ENCODE assay signal across 9 mouse cellular contexts in the genomic region with DNA sequence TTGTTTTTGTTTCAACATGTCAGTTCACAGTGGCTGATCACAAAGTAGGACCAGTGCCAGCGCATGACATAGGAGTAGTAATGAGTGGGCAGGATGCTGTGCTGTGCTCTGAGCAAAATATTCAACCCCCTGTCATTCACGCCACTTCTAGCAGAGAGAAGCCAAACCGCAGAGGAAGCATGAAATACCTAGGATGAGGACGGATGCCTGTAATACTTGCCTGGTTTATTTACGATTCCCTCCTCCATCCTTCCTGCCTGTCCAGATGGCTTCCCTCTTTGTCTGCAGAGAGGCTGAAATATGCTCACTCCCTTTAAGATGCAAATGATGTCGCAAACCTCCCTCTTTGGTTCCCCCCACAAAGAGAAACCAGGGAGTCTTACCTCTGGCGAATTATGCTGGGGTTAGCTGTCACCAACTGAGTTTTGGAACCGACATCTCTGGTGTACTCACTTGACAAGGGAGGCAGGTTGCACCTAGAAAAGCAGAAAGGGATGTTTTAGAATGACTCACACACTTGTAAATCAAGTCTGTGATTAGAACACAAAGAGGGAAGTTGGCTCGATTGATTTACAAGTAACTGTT.
DNase-seq lines count a peak whose midpoint lies in the region; ATAC-seq and TF ChIP-seq lines count a peak whose summit lies in the region.
"Had no signal": no experiment of that assay in that cellular context is flagged by ENCODE, and none has a peak within 500 bp of the region (broad histone marks: within the 10 kb centered on the region; RNA-seq: fewer than 3 reads in every experiment).

No protein-coding gene starts in this region.

- peak overlapping the region; percentile 40 for H3K4me2 ChIP-seq in kidney, embryonic 15.5 days
- H3K4me2 ChIP-seq in embryonic facial prominence, embryonic 15.5 days (replicated peaks) = peak overlapping the region; percentile 8; the same call in 1 of the 2 replicates
- H3K4me2 ChIP-seq in midbrain, postnatal 0 days (ENCODE audit: low read depth, low read length, poor library complexity, severe bottlenecking) = no peak overlapping the region

- DNase-seq in kidney, adult 9 months = no peak
- DNase-seq in layer of hippocampus, adult 18-20 months (ENCODE audit: low spot score in 2 of 2) = peak; percentile 44 to 61
- peak; percentile 82 for DNase-seq in midbrain, postnatal 0 days (ENCODE audit: low spot score)
- no peak for DNase-seq in adrenal gland, postnatal 10 days
- no peak for DNase-seq in testis, postnatal 14 days (ENCODE audit: low spot score)

- no peak for TF ChIP-seq CTCF in midbrain, postnatal 0 days (IDR thresholded peaks at IDR 0.05)

- H3K27ac ChIP-seq in kidney, embryonic 15.5 days = peak overlapping the region; percentile 85
- H3K27ac ChIP-seq in embryonic facial prominence, embryonic 15.5 days (replicated peaks) = peak overlapping the region; percentile 19; the same call in 1 of the 2 replicates
- H3K27ac ChIP-seq in midbrain, postnatal 0 days (ENCODE audit: low read depth, low read length) = peak overlapping the region; percentile 19
- H3K27ac ChIP-seq: liver, embryonic 14.5 days had no signal

- H3K27me3 ChIP-seq in kidney, embryonic 15.5 days = no peaks in the 10 kb centered on the region
- H3K27me3 ChIP-seq in embryonic facial prominence, embryonic 15.5 days = no peaks in the 10 kb centered on the region
- H3K27me3 ChIP-seq in midbrain, postnatal 0 days (ENCODE audit: insufficient read depth, low read length) = no peaks in the 10 kb centered on the region

- no peak overlapping the region for H3K4me3 ChIP-seq in kidney, embryonic 15.5 days (replicated peaks)
- H3K4me3 ChIP-seq in embryonic facial prominence, embryonic 15.5 days (replicated peaks) = no peak overlapping the region
- no peak overlapping the region for H3K4me3 ChIP-seq in midbrain, postnatal 0 days (ENCODE audit: low read depth, low read length)

- peaks cover 29% of the 10 kb centered on the region for H3K4me1 ChIP-seq in kidney, embryonic 15.5 days
- H3K4me1 ChIP-seq in embryonic facial prominence, embryonic 15.5 days = 0 out of 2 replicates have a peak, but pooled peaks cover 5% of the 10 kb centered on the region
- peaks cover 4% of the 10 kb centered on the region; the same call in 1 of the 2 replicates for H3K4me1 ChIP-seq in midbrain, postnatal 0 days (ENCODE audit: insufficient read depth, low read length)

- no peaks in the 10 kb centered on the region for H3K36me3 ChIP-seq in kidney, embryonic 15.5 days
- H3K36me3 ChIP-seq in embryonic facial prominence, embryonic 15.5 days = no peaks in the 10 kb centered on the region
- H3K36me3 ChIP-seq in midbrain, postnatal 0 days (ENCODE audit: insufficient read depth, low read length) = no peaks in the 10 kb centered on the region

- no peaks in the 10 kb centered on the region for H3K9me3 ChIP-seq in kidney, embryonic 15.5 days (replicated peaks)
- H3K9me3 ChIP-seq in embryonic facial prominence, embryonic 15.5 days (replicated peaks) = no peaks in the 10 kb centered on the region
- H3K9me3 ChIP-seq in midbrain, postnatal 0 days (ENCODE audit: low read length) = no peaks in the 10 kb centered on the region

- no peak overlapping the region for H3K9ac ChIP-seq in kidney, embryonic 15.5 days
- no peak overlapping the region for H3K9ac ChIP-seq in embryonic facial prominence, embryonic 15.5 days
- 0 out of 2 replicates have a peak overlapping the region, but pooled peaks have one; percentile 39 for H3K9ac ChIP-seq in midbrain, postnatal 0 days (replicated peaks; ENCODE audit: low read length, poor library complexity, severe bottlenecking)
- H3K9ac ChIP-seq: liver, embryonic 14.5 days had no signal

- peak; percentile 86 for ATAC-seq in kidney, embryonic 15.5 days (replicated peaks; ENCODE audit: low FRiP score)
- ATAC-seq in activated CD4-positive, CD25-positive, alpha-beta regulatory T cell, adult 4 months = peak; percentile 81
- peak; percentile 69 for ATAC-seq in embryonic facial prominence, embryonic 15.5 days (ENCODE audit: insufficient number of reproducible peaks, low FRiP score, low TSS enrichment, low read depth)
- ATAC-seq in midbrain, postnatal 0 days (ENCODE audit: low FRiP score) = peak; percentile 76; the same call in 1 of the 2 replicates

- WGBS in kidney, embryonic 15.5 days = 7% methylated on average over 9 of the region's 9 CpGs
- WGBS in embryonic facial prominence, embryonic 15.5 days = 18% methylated on average over 9 of the region's 9 CpGs
- 11% methylated on average over 9 of the region's 9 CpGs for WGBS in midbrain, postnatal 0 days

Comparison
In these comparisons a context has a peak if more than half of its experiments do, and no peak if none do; other contexts are left out.
1. H3K27ac ChIP-seq: peak in every context shown above with its lines; median percentile 85 in kidney, embryonic 15.5 days; 19 in embryonic facial prominence, embryonic 15.5 days; 19 in midbrain, postnatal 0 days.
2. DNase-seq: peak in layer of hippocampus, adult 18-20 months (2 of 2) and midbrain, postnatal 0 days (single experiment); none in kidney, adult 9 months (single experiment), adrenal gland, postnatal 10 days (single experiment) and testis, postnatal 14 days (single experiment).
3. Peak in every context shown above with its lines, with median percentiles within 50 percentile points of each other: ATAC-seq.